Mouse (Mus musculus): Measurements from ENCODE around the gene Smyd3.

Gene Smyd3

GRCm38 (mm10) chr1:179065294-179065601 is 452.6 kb downstream of the Smyd3 start:
- DNase-seq (ENCODE audit: low read depth, low spot score), result no peak

GRCm38 (mm10) chr1:179064601-179065293 is 453.1 kb downstream of the Smyd3 start:
- no peak for DNase-seq (ENCODE audit: low read depth, low spot score)

DNA sequence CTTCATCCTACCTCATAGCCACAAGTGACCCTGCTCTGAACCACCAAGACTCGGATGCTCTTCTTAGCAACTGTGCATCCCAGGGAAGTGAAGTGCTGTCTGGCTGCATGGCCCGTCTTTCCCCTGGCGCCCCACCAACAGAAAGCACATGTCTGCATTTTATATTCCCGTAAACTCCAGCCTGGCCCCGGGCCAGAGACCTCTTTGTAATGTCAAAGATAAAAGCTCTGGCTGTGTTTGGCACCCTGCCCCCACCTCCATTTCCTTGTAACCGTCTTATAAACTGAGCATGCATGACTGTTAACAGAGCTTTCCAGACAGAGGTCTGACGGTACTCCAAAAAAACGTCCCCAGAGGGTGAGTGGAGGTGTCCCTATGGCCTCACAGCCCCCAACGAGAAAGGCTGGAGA is 456.1 kb downstream of the Smyd3 start:
- DNase-seq (ENCODE audit: low read depth, low spot score), result no peak

- no peak for DNase-seq (ENCODE audit: low read depth, low spot score)
These were observed 456.8 kb downstream of the Smyd3 start for GRCm38 (mm10) chr1:179061053-179061452.

GRCm38 (mm10) chr1:179060113-179060955 is 457.5 kb downstream of the Smyd3 start:
- DNase-seq (ENCODE audit: low read depth, low spot score), result no peak

DNA sequence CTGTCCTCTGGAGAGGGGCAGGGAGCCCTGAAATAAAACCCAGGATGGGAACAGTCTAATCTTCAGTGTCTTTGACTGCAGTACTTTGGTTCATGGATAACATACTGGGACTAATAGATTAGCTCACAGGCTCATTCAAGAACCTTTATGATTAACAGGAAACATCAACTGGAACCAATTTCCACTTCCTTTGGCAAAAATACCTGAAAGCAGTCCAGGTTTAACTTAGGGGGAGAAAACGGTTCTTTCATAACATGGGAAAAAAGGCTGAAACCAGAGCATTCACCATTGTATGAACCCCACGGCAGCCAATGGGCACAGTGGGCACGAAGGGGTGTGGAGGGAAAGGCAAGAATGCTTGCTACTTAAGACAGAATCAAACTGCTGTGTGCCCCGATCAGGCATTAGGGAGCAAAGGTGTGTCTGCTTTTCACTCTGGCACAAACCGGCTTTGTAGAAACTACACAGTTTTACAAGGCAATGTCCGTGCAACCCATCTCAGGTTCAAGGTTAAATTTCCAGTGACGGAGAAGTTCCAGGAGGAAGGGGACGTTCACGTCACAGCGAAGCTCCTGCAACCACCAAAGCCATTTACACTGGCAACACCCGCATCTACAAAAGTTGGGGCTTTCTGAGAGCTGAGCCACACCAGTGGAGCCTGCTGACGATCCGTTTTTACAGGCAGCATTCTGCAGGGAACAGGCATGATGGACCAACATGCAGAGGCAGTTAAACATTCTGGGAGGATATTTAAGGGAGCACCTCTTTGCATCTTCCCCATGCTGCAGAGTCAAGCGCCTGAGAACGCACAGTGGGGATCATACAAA is 458.3 kb downstream of the Smyd3 start:
- no peak for DNase-seq (ENCODE audit: low read depth, low spot score)

- no peak for DNase-seq (ENCODE audit: low read depth, low spot score)
These were observed 459.2 kb downstream of the Smyd3 start for GRCm38 (mm10) chr1:179058675-179059074.

GRCm38 (mm10) chr1:179055760-179056159 is 462.1 kb downstream of the Smyd3 start:
- no peak for DNase-seq (ENCODE audit: low read depth, low spot score)

DNA sequence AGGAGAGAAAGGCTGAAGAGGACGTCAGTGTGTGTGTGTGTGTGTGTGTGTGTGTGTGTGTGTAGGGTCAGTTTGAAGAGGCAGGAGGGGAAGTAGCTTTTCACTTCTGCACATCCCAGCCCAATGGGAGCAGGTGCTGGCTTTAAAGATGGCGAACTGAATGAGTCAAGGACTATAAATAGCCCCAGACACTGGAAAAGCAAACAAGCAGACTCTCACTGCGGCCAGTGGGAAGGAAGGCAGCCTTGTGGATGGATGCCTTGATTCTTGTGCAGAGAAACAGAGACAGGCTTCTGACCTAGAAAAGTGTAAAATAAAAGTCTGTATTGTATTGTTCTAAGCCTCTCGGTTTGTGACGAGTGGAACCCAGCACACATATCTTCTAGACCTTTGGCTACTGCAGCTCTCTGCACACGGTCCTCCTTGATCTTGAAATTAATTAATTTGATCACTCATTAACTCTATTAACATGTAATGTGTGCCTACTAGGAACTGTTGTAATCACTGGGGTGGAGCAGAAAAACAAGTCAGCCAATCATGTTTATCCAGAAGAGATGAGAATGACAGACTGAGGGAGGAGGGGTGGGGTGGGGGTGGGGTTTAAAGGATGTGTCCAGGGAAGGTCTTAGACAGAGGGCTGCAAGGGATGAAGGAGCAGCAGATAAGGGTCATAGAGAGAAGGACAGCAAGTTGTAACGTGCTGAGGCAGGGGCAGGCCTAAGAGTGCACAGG is 463.3 kb downstream of the Smyd3 start:
- DNase-seq (ENCODE audit: low read depth, low spot score), result no peak

GRCm38 (mm10) chr1:179052545-179053180 is 465.2 kb downstream of the Smyd3 start:
- DNase-seq (ENCODE audit: low read depth, low spot score), result no peak

GRCm38 (mm10) chr1:179047931-179048596 is 469.8 kb downstream of the Smyd3 start:
- DNase-seq (ENCODE audit: low read depth, low spot score), result no peak

DNA sequence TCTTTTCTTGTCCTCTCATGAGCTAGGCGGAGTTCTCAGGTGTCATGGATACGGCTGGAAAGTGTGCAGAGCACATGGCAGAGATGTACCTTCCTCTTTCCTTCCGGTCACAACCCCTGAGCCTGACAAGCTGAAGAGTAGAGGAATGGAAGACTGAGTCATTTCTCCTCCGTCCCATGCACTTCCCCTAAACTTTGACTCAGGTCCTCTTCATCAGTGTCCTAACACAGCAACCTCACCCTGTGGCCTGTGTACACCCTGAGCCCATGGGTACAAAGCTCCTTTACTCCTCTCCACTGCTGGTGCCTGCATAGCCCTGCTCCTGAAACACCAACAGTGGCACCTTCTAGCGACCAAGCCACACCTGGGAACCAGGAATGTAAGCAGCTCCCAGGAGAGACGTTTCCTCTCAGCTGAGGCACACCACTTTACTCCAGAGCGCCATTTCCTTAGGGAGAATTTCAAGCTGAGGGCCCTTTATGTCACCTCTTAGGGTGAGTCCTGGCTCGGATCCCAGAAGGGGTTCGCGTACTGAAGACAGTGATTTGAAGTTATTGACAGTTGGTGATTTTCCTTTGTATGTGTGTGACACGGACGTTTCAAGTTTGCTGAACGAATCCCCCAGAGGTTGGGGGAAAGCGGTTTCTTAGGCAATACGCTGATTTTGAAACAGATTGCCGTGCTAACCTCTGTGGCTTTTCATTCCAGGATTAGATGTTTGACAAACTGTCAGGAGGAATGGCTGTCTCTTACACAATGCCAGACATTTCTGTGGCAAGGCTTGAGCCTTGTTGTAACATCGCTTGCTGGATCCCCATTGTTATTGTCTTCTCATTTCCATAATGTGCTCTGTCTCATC is 471.8 kb downstream of the Smyd3 start:
- no peak for DNase-seq (ENCODE audit: low read depth, low spot score)

DNA sequence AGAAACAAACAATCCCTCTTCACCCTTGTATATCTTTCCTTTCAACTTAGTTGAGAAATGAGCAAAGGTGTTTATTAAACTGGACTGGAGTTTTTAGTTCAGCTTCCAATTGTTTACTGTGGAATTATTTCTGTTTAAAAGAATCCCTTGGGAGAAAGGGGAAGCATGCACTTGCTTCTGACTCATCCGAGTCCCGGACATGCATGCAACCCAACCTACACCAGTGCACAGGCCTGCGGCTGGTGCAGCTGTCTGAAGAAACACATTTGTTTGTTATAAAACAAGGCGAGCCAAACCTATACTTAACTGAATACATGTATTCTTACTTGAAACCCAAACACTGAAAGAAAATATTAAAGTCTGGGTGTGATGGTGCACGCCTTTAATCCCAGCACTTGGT is 473.7 kb downstream of the Smyd3 start:
- no peak for DNase-seq (ENCODE audit: low read depth, low spot score)

DNA sequence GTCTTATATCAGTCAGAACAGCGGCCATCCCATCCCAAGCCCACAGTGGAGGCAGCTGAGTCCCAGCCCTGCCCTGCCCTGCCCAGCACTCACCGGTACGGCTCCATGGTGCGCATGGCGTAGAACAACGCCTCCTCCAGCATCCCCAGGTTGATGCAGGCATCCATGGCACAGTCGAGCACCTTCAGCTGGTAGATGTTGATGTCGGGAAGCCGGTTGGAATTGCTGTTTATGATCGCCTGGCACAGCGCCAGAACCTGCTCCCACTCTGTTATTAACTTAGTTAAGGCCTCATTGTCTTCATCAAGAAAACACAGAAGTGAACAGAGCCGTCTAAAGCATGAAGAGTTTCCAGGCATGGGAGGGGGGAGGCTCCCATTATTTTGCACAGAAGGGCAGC is 474.2 kb downstream of the Smyd3 start:
- no peak for DNase-seq (ENCODE audit: low read depth, low spot score)

GRCm38 (mm10) chr1:179041905-179042337 is 475.9 kb downstream of the Smyd3 start:
- no peak for DNase-seq (ENCODE audit: low read depth, low spot score)

- no peak for DNase-seq (ENCODE audit: low read depth, low spot score)
These were observed 476.5 kb downstream of the Smyd3 start for GRCm38 (mm10) chr1:179041231-179041904.

DNA sequence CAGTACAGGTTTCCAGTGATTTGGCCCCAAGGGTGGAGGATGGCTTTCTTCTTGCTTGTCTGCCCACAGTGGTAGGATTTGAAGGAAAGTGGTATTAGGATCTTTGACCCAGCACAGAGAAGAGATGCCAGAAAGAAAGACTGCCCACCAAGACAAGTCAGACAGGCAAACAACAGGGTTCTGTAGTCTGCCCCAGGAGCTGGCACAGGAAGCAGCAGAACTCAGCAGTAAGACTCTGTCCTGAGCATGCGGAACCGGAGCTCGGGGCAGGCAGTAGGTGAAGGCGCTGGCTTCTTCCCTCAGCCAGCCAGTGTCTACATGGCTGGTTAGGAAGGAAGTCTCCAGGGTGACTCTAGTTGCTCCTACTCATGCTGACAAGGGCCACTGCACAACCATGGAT is 479.0 kb downstream of the Smyd3 start:
- DNase-seq (ENCODE audit: low read depth, low spot score), result no peak

DNA sequence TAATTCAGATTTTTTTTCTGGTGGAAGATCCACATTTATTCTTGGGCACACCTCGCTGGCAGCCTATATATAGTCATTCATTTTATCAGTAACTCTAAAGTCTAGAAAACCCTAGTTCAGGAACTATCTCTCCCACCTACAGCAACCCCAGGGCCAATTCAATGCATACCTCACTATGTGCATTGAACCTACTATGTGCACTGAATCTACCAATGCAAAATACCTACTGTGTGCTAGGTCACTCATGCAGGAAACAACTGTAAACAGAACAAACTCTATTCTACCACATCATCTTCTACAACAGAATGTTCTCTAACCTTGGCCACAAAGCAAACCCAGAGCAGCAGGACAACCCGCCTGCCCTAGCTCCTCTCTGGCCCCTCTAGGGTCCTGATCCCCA is 484.9 kb downstream of the Smyd3 start:
- DNase-seq (ENCODE audit: low read depth, low spot score), result no peak

GRCm38 (mm10) chr1:179031581-179031980 is 486.3 kb downstream of the Smyd3 start:
- no peak for DNase-seq (ENCODE audit: low read depth, low spot score)
